Mouse (Mus musculus) layer of hippocampus, adult 11-12 months (tissue): ENCODE measurements around the gene Pklr.
"Not testable (repeated sequence)": the region's sequence is repeated elsewhere in the genome, so short reads cannot be mapped to it uniquely, and the experiment has no call there.

Source experiments
- DNase-seq: peaks from one replicate; pipeline ENCODE4 v3.0.0; 2022; ENCODE audit warnings: low spot score

Gene Pklr

DNA sequence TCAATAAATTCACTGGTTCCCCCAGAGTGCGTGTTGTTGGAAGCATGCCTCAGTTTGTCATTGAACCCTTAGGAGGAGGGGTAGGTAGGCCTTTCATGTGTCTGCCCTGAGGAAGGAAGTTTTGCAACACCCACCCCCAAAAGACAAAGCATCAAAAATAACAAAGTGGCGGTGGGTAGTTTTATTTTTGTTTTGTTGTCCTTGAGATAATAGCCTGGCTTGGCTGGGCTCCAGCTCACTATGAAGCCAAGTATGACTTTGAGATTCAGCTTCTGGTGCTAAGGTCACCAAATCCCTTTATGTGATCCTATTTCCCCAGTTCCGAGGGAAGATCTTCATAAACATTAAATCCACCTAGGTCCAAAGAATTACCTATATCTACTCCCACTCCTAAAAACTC lies 11.7 kb upstream of the Pklr start:
- DNase-seq = no peak

DNA sequence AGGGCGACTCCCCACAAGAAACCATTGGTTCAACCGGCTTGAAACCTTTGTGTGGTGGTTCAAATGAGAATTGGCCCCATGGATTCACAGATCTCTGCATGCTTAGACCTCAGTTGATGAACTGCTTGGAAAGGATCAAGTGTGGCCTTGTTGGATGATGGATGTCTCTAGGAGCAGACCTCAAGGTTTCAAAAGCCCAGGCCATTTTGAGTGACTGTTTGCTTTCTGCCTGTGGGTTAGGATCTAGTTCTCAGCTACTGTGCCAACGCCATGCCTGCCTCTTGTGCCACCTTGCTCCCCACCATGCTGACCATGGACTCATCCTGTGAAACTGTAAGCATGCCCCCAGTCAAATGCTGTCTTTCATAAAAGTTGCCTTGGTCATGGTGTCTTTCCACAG lies 10.0 kb upstream of the Pklr start:
- no peak for DNase-seq

DNA sequence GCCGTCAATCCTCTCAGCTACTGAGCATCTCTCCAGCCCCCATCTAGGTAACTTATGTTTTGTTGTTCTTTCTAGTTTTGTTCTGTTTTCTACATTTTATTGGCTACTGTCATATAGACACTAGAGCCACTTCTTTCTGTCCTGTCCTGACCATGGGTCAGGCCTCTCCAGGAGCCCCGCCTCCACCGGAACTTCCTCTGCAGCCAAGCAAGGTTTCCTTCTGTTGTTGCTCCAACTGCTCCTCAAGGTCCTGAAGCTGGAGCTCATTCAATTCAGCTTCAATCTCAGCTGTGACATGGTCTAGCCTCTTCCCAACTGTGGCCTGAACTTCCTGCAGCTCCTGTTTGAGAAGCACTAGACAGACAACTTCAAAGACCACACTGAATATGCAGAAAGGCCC lies 6.0 kb upstream of the Pklr start:
- DNase-seq = no peak

DNA sequence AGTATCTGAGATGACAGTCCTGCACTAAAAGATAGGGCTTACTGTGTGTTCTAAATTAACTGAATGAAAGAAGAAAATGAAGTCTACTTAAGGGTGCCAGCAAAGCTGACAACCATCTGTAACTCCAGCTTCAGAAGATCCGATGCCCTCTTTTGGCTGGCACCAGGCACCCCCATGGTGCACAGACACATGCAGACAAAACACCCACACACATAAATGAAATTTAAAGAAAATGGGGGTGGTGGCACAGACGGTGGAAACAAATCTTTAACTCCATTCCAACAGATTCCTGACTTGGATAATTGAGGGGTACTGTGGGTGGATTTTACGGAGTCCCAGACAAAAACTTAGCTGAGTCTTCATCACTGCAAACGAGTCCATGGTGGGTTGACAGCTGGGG lies 4.1 kb upstream of the Pklr start:
- peak; percentile 56 for DNase-seq

DNA sequence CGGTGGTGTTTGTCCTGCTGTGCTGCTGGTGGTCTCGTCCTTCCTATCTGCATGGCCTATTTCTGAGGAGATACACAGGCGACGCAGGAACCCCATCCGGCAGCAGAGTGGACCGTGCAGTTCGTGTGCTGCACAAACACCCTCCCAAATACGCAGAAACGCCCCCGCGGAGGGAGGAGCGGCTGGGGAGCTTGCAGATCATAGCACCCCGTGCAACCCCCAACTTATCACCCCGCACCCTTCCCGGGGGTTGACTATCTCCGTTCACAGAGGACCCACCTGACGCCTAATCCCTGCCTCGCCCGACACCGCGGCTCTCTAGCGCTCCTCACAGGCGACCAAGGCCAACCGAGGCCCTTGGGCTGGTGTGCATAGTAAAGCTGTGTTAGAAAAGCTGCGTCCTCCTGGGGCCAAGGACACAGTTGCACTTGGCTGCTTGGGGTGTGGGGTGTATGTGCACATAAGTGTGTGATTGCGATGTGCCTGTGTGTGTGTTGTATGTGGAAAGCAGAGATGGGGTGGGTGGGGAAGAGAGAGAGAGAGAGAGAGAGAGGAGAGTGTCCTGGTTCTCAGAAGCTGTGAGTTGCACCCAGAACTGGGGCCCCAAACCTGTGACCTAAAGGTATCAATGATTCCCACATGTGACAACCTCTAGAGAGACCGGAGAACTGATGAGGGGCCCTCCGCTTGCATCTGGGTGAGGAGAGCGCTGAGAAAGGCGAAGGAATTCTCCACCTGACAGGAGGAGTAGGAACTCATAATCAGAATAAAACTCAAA lies 3.5 kb upstream of the Pklr start:
- peak; percentile 49 for DNase-seq

DNA sequence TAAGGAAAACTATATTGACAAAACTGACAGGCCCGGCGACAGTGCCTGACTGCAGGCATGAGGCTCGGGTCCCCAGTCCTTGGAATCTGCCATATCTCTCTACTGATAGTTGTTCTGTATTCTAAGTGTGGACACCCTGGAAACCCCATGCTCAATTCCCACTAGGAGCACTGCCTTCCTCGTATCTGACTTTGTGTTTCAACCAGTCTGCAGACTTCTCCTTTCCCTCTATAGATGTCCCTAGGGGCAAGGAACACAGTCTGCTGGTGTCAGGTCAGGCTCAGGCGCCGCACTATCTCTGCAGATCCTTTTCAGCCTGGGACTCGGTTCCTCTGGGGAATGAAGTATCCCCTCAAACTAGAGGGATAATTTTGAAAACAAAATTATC lies 2.9 kb upstream of the Pklr start:
- no peak for DNase-seq

DNA sequence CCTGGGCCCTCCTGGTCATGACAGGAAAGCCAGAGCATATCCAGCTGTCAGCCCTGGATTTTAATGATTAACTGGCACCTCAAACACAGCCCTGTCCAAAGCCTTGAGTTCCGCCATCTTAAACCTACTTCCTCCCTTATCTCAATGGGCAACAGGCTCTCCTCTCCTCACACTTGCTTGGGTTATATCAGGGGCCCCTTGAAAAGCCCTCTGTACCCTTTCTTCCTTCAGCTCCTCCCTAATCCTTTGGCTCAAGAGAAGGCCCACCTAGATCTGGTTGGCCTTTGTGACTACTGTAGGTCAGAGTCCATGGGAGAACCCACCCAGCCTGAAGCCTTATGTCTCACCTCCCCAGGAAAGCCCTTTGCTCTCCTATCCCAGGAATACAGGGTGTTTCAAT lies 2.2 kb upstream of the Pklr start:
- no peak for DNase-seq

DNA sequence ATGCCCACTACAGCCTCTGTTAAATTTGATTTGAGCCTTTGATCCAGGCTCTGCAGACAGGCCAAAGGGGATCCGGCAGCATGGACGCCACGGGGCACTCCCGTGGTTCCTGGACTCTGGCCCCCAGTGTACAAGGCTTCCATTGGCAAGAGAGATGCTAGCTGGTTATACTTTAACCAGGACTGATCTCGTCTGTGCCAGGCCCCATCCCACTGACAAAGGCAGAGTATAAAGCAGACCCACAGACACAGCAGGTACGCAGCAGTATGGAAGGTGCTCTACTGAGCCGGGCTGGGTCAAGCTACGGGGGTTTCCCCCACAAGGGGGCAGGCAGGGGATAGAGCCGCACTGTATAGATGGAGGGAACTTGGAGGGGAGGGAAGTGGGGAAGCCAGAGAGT lies 423 bp downstream of the Pklr start:
- DNase-seq = no peak

DNA sequence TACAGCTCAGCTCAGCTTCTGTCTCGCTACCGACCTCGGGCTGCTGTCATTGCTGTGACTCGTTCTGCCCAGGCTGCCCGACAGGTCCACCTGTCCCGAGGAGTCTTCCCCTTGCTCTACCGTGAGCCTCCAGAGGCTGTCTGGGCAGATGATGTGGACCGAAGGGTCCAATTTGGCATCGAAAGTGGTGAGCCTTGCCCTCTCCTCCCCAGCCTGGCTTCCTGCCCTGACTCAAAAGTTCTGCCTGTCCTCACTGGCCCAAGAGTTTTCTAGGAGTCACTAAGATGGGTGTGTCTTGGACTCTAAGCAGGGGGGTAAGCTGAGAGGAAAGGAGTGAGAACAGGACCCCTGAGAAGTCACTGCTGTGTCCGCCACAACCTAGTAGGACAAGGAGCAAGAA lies 8.9 kb downstream of the Pklr start:
- DNase-seq = no peak

DNA sequence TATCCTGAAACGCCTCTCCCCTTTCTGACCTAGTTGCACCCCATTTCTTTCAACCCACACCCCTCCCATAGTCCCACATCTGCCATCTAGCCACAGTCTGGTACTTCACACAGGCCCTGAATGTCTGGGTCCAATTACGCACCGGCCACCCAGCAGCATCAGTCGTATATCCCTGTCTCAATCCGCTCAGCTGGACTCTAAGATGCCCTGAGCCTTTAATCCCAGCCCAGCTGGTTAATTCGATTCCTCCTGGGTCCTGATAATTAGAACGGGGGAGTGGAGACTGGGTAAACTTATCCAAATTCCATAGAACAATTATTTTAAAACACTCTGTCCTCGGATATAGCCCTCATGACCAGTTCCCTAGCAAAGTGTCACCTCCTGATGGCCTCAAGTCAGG lies 9.6 kb downstream of the Pklr start:
- no peak for DNase-seq

DNA sequence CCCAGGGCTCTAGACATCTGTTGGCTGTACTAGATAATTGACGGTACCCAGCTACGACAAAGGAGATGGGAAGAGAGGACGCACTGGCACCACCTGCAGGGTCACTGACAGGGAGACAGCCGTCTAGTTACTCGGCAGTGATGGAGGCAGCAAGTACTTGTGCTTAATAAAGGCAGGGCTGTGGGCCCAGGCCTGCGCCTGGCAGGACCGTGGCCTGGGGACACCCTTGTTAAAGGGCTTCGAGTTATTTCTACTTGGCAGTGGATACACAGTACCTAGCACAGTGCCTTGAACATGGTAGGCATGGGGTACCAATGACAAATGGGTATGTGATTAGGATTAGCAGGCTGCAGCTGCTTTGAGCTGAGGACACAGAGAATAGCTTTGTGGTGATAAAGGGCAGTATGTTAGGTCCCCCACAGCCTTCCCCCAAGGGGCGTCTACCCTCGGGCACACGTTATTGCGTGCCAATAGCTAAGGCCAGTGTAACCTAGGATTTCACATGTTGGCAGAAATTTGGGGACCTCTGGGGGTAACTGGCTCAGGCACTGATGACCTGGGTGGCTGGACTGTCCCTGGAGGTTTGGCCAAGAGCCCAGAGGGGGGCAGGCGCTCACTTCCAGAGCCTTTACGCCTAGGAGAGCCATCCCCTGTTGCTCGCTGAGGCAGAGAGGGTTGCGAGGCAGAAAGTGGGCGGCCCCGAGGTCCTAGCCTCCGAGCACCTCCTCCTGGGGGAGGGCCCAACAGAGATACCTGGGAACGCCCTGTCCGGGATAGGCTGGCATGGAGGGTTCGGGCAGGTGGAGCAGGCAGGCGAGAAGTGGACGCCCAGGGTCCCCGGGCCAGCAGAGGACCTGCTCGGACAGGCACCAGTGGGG lies 11.4 kb downstream of the Pklr start:
- no peak for DNase-seq

DNA sequence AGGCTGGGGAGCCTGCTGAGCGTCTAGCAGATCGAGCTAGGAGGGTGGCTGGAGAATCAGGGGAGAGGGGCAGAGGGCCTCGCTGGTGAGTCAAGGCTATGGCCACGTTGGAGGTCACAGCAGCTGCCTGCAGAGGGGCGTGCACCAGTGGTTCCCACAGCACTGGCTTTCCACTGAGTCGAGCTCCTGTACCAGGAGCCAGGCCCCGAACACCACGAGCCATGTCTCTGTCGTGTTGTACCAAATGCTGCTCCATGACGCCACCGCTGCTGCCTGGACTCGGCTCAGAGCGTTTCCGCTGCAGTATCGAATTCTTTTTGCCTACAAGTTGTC lies 12.0 kb downstream of the Pklr start:
- no peak for DNase-seq

DNA sequence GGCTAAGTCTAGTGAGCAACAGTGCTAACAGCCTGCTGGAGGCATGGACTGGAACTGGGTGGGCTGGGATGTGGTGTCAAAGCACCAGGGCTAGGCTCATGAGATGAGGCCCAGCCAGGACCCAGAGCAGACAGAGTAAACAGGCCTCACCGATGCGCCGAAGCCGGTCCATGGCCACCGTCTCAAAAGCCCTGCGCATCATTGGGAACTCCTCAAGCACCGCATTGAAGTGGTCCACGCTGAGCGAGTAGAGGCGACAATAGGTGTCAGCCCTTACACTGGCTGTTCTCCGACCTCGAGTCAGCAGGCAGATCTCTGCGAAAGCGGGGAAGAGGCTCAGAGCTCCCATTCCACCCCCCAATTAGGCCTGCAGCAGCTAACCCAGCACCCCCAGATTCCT lies 12.6 kb downstream of the Pklr start:
- DNase-seq = no peak

DNA sequence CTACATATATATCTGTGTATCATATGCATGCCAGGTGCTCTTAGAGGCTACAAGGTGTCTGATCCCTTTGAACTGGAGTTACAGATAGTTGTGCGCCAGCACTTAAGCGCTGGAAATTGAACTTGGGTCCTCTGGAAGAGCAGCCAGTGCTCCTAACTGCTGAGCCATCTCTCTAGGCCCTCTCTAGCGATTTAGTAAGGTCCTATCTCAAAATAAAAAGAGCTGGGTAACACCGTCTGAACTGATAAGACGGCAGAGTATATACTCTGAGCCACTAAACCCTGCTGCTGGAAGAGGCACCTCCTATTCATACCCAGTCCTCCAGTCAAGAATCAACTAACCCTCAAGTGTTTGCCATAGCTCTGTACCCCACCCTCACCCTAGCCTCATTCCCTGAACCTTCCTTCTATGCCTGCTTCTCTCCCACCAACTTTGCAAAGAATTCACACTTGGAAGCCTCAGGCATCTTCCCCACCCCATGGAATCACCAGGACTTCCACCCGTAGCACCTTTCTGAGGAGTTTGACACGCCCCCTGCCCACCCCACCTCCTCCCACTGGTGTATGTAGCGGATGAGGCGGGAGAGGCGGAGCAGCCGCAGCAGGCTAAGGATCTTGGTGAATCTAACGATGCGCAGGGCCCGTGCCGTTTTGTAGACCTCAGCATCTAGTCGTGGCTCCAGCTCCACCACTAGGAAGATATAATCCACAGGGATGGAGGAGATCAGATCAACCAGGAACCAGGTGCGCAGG lies 16.3 kb downstream of the Pklr start:
- no peak for DNase-seq

DNA sequence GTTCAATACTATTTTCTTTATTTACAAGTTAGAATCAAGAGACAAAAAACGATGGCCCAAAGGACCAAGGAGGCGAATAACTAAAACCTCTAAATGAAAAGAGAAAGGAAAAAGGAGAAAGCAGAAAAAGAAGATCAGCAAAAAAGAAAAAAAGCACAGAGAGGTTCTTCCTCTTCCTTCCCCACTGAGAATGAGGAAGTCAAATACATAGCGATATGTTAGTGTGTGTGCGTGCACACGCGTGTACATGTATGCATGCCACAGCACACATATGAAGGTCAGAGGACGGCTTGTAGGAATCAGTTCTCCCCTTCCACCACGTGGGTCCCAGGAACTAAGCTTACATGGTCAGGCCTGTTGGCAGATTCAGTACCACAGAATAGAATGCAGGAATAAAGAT lies 21.0 kb downstream of the Pklr start:
- DNase-seq = no peak

DNA sequence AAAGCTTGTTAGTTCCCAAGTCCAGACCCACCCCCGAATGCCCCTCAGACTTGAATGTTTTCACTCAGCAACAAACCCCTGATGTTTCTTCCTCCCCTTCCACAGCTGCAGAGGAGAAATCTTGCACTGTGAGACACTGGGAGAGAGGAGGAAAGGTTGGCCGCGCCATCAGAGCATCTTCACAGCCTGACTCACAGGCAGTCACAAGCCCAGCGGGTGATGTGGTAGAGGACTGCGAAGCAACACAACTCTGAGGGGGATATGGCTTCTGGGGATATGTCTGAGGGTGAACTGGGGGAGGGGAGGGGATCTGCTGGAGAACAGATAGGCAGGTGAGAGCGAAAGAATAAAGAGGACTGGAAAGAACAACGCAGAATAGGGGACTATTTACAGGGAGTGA lies 22.7 kb downstream of the Pklr start:
- DNase-seq = no peak

DNA sequence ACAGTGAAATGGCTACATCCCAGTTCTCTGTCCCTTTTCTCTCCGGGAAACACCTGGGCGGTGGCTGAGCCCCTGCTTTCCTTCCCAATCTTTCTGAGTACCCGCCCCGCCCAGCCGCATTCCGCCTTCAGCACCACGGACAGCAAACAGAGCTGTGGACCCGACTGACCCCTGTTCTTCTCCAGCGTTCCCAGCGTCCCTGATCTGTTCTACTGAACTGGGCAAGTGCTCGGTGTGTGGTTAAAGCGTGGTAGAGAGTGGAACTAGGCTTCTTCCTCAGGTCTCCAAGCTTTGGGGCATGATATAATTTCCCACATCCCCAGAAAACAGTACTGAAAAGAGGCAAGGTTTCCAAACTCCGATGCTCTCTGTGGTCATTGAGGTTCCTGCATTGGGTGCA lies 23.3 kb downstream of the Pklr start:
- no peak for DNase-seq

DNA sequence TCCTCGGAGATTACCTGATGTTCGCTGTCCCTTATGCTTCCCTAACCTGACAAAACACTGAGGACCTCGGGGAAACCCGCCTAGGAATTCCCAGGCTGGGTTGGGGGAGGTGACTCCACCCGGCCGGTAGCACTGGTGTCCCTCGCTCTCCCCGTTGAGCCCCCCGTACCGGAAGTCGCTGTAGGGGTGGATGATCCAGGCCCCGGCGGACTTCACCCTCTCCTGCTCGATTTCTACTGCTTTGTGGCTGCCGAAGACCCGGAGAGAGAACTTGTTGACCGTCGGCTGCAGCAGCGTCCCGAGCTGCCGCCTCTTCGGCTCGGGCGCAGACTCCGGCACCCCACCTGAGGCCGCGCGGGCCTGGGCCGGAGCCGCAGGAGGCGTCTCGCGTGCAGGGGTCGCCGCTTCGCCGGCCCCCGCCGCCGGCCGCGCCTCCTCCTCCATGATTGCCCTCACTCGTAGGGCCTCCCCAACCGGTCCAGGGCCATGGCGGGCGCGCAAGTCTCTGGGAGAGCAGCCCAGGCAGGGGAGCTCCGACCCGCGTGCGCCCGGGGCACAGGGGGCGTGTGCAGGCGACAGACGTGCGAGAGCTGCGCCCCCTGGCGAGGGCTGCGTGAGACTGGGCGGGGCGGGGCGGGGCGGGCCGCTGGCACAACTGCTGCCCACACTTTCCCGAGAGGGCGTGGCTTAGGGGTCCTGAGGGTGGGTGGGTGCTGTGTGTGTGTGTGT lies 23.8 kb downstream of the Pklr start, which contains the start of gene Hcn3:
TSS of gene Hcn3 (minus strand) at position 581 of the 729 bp plus-strand sequence.
- DNase-seq = peak; percentile 41

DNA sequence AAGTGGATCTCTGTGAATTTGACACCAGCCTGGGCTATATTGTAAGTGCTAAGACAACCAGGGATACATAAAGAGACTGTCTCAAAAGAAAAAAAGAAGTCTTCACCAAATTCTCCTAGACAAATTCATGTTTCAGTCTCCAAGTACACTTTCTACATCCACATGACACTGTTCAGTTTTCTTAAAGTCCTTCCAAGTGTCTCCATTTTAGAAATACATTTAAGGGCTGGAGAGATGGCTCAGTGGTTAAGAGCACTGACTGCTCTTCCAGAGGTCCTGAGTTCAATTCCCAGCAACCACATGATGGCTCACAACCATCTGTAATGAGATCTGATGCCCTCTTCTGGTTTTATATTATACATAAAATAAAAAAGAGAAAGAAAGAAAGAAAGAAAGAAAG lies 25.3 kb downstream of the Pklr start:
- DNase-seq = not testable (repeated sequence)

DNA sequence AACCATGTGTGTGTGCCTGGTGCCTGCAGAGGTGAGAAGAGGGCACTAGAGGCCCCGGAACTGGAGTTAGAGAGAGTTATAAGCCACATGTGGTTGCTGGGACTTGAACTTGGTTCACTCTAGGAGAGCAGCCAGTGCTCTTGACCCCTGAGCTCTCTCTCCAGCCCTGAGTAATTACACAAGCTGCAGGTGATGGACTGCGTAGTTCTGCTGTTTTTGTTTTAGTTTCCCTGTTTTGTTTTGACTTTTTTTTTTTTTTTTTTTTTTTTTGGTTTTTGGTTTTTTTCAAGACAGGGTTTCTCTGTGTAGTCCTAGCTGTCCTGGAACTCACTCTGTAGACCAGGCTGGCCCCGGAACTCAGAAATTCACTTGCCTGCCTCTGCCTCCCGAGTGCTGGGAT lies 25.8 kb downstream of the Pklr start:
- no peak for DNase-seq

DNA sequence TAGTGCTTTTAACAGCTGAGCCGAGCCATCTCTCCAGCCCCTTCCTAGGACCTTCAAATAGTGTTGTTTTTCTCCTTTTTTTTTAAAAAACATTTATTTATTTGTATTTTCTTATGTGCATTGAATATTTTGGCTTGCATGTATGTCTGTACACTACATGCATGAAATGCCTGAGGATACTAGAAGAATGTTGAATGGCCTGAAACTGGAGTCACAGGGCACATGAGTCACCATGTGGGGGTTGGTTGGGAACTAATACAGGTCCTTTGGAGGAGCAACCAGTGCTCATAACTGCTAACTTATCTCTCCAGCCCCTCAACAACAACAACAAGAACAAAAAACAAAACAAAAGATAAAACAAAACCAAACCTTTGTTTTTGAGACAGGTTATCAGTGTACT lies 27.2 kb downstream of the Pklr start:
- DNase-seq = no peak

DNA sequence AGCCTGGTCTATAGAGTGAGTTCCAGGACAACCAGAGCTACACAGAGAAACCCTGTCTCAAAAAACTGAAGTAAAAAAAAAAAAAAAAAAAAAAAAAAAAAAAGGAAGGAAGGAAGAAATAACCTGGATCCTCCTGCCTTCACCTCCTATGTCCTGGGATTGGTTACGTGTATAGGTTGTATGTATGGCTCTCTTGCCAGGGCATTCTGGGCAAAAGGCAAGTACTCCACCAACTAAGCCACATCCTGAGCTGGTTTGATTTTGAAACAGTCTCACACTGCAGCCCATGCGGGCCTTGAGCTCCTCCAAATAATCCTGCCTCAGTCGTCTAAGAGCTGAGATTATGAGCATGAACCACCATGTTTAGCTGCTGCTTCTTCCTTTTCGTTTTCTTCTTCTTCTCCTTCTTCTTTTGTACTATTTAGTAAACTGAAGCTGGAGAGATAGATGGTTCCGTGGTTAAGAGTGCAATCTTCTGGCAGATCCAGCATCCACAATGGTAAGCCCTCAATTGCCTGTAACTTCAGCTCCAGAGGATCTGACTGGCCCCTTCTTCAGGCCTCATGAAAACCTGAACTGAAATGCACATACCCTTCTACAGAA lies 27.8 kb downstream of the Pklr start:
- no peak for DNase-seq
